Mouse (Mus musculus) liver, adult 2 months (tissue): Measurements from ENCODE around the gene Prr12. TPM values are rescaled to one million over a fixed set of nuclear protein-coding genes. Genes with fewer than 3 reads are reported as not detected.

ENCODE experiments used
- DNase-seq: peaks from one replicate; pipeline ENCODE4 v3.0.0-alpha.2; 2011; ENCODE audit warnings: low read depth, low spot score; ENCODE audit errors: extremely low read depth
- H3K27ac ChIP-seq: fragments of 200-500 bp; replicated peaks from 2 replicates; pipeline ENCODE4 v1.5.1; 2012; ENCODE audit warnings: low read depth, mild to moderate bottlenecking, control low read depth, inconsistent platforms, low read length; ENCODE audit not compliant: insufficient read depth
- H3K27me3 ChIP-seq: fragments of 200-500 bp; 2 replicates; pipeline ENCODE4 v1.6.1; 2012; ENCODE audit warnings: mild to moderate bottlenecking, moderate library complexity, low read length, inconsistent platforms; ENCODE audit not compliant: control insufficient read depth, insufficient read depth
- H3K36me3 ChIP-seq: fragments of 200-500 bp; 2 replicates; pipeline ENCODE4 v1.6.1; 2012; ENCODE audit warnings: low read length, inconsistent platforms; ENCODE audit not compliant: control insufficient read depth, insufficient read depth
- H3K4me1 ChIP-seq: fragments of 200-500 bp; 2 replicates; pipeline ENCODE4 v1.6.1; 2011; ENCODE audit warnings: low read length; ENCODE audit not compliant: control insufficient read depth, insufficient read depth
- H3K4me3 ChIP-seq: fragments of 200-500 bp; 2 replicates; pipeline ENCODE4 v1.5.1; 2011; ENCODE audit warnings: low read depth, mild to moderate bottlenecking, control low read depth, low read length, moderate library complexity; ENCODE audit not compliant: insufficient read depth
- H3K79me2 ChIP-seq: fragments of 200-500 bp; 2 replicates; pipeline ENCODE4 v1.6.1; 2012; ENCODE audit warnings: inconsistent platforms, mild to moderate bottlenecking, low read length, moderate library complexity; ENCODE audit not compliant: control insufficient read depth, insufficient read depth
- H3K9ac ChIP-seq: fragments of 200-500 bp; 2 replicates; pipeline ENCODE4 v1.6.1; 2012; ENCODE audit warnings: low read depth, mild to moderate bottlenecking, control low read depth, inconsistent platforms, low read length
- CTCF ChIP-seq: fragments of 200-500 bp; IDR thresholded peaks from 2 replicates; pipeline ENCODE4 v1.5.1; 2011; ENCODE audit warnings: low read depth, low read length, control low read depth
- POLR2A ChIP-seq: fragments of 200-500 bp; IDR thresholded peaks from 2 replicates; pipeline ENCODE4 v1.6.1; 2011; ENCODE audit warnings: low read length, control low read depth; ENCODE audit not compliant: insufficient read depth; ENCODE audit errors: extremely low read depth
- WGBS: fragments of 180-500 bp; shearing (Covaris S2); methylation state at CpG from one replicate; pipeline ENCODE4 v1.1.7; 2018; 5-methylcytosine and 5-hydroxymethylcytosine counted together
- polyA plus RNA-seq: library from polyadenylated mRNA; depleted of rRNA; stranded (reverse); fragments of >200 nt; gene quantifications from 2 replicates; pipeline ENCODE4 v1.2.3, GENCODE M21; 2012
- total RNA-seq: library from RNA; depleted of rRNA; stranded (reverse); fragments of >200 nt; gene quantifications from 2 replicates; pipeline ENCODE4 v1.2.3, GENCODE M21; 2014

Prr12 gene
- total and polyA plus RNA-seq, 2 experiments, result 1.2 to 3.7 TPM

DNA sequence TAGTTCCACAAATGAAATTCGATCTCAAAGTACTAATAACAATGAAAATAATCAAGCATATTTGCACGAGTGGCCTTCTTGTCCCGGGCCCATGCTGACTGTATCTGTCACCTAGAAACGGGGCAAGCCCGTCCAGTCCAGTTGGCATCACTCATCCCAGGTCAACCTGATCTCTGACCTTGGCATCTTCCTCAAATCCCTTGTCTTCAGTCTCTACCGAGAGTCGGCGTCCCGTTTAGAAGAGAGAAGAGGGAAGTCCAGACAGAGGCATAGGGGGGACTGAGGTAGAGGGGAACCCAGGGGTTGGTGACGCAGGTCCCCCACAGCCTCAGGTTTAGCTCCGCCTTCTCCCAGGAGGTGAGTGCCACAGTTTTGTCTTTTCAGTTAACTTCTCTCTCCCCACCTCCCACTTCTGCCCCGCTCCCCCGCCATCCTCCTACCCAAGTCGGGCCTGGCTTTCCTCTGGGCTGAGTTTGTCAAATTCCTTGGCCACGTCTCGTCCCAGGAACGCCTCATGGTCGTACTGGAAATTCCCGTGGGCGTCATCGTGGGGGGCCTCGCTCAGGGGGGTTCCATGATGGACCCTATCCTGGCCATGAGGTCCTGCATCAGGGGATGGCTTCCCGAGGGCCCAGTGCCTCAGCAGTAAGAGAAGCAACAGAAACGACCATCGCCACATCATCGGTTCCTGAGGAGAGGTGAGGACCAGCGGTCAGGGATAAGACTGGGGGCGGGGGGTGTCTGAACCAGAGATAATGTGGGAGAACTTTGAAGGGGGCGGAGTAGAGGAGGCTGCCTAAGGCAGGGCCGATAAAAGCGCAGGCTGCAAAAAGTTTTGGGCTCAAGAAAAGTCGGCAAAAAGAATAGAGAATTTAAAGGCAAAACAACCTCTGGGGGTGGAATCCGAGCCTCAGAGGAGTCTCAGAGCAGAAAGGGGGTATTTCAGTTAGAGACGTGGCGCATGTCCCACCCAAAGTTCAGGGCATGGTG, 38.6 kb upstream of the Prr12 start:
- TF ChIP-seq CTCF (no peak), POLR2A (no peak)
- Histone ChIP-seq H3K27me3 (no peaks in the 10 kb centered on the region), H3K4me1 (no peaks in the 10 kb centered on the region), H3K79me2 (no peaks in the 10 kb centered on the region), H3K9ac (0 out of 2 replicates have a peak overlapping the region, but pooled peaks have one; percentile 36), H3K27ac (no peak overlapping the region), H3K4me3 (peak overlapping the region; percentile 53), H3K36me3 (peaks cover 3% of the 10 kb centered on the region; the same call in 1 of the 2 replicates)
- peak; percentile 36 for DNase-seq
- WGBS, result 22% methylated on average over 35 of the region's 35 CpGs

GRCm38 (mm10) chr7:45090251-45090977, 37.7 kb upstream of the Prr12 start:
- no peak for DNase-seq
- Histone ChIP-seq H3K79me2 (no peaks in the 10 kb centered on the region), H3K36me3 (no peaks in the 10 kb centered on the region), H3K27me3 (no peaks in the 10 kb centered on the region), H3K4me3 (no peak overlapping the region), H3K27ac (no peak overlapping the region), H3K4me1 (no peaks in the 10 kb centered on the region), H3K9ac (no peak overlapping the region)
- 82% methylated on average over 13 of the region's 13 CpGs for WGBS
- TF ChIP-seq CTCF (no peak), POLR2A (no peak)

- H3K4me1 ChIP-seq, result no peaks in the 10 kb centered on the region
- DNase-seq, result no peak
- no peaks in the 10 kb centered on the region for H3K36me3 ChIP-seq
- H3K27ac ChIP-seq, result no peak overlapping the region
- H3K27me3 ChIP-seq, result no peaks in the 10 kb centered on the region
- no peak overlapping the region for H3K9ac ChIP-seq
- H3K79me2 ChIP-seq, result no peaks in the 10 kb centered on the region
- TF ChIP-seq POLR2A (no peak), CTCF (no peak)
- no peak overlapping the region for H3K4me3 ChIP-seq
- WGBS, result 95% methylated on average over 17 of the region's 17 CpGs
Measured at GRCm38 (mm10) chr7:45088597-45088996, 35.9 kb upstream of the Prr12 start.

DNA sequence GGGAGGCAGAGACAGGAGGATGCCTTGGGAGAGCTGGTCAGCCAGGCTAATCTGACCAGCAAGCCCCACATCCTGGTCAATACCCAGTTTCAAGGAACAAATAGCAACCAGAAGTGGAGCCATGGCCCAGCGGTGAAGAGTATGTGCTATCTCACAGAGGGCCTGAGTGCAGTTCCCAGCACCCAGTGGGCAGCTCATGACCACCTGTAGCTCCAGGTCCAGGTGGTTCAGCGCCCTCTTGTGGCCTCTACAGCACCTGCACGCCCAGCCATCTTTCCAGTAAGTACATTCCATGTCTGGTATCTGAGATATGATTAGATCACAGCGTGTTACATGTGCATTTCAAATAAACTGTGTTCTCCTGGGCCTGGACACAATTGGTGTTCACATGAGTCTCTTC, 33.4 kb upstream of the Prr12 start:
- no peak overlapping the region for H3K9ac ChIP-seq
- DNase-seq, result no peak
- H3K36me3 ChIP-seq, result no peaks in the 10 kb centered on the region
- no peak overlapping the region for H3K27ac ChIP-seq
- H3K79me2 ChIP-seq, result no peaks in the 10 kb centered on the region
- TF ChIP-seq POLR2A (no peak), CTCF (peak; percentile 35)
- H3K4me1 ChIP-seq, result no peaks in the 10 kb centered on the region
- no peaks in the 10 kb centered on the region for H3K27me3 ChIP-seq
- H3K4me3 ChIP-seq, result no peak overlapping the region
- 77% methylated on average over 4 of the region's 4 CpGs for WGBS

- Histone ChIP-seq H3K27me3 (no peaks in the 10 kb centered on the region), H3K27ac (0 out of 2 replicates have a peak overlapping the region, but pooled peaks have one; percentile 5), H3K4me1 (no peaks in the 10 kb centered on the region), H3K4me3 (peak overlapping the region; percentile 36; the same call in 1 of the 2 replicates), H3K9ac (peak overlapping the region; percentile 29; the same call in 1 of the 2 replicates), H3K79me2 (no peaks in the 10 kb centered on the region), H3K36me3 (no peaks in the 10 kb centered on the region)
- no peak for DNase-seq
- no peak for TF ChIP-seq CTCF
- no peak for TF ChIP-seq POLR2A
- WGBS, result 84% methylated on average over 22 of the region's 22 CpGs
Measured at GRCm38 (mm10) chr7:45083300-45083890, 30.7 kb upstream of the Prr12 start.
